ENCODE assay signal across 17 mouse cellular contexts in genomic region chr14:34483469-34484341, GRCm38 (mm10). TPM values are rescaled to one million over a fixed set of nuclear protein-coding genes. Genes with fewer than 3 reads are reported as not detected.
DNase-seq lines count a peak whose midpoint lies in the region; ATAC-seq and TF ChIP-seq lines count a peak whose summit lies in the region.
"Had no signal": no experiment of that assay in that cellular context is flagged by ENCODE, and none has a peak within 500 bp of the region (broad histone marks: within the 10 kb centered on the region; RNA-seq: fewer than 3 reads in every experiment).

No protein-coding gene starts in this region.

- no peak for DNase-seq in cerebellum, adult 2 months
- DNase-seq in cerebellum, adult 9-11 months: no peak
- DNase-seq in heart, postnatal 25 days (ENCODE audit: low spot score): no peak
- peak; percentile 35 for DNase-seq in midbrain, embryonic 14.5 days
- DNase-seq in adrenal gland, postnatal 10 days: no peak
- DNase-seq: adrenal gland, postnatal 36 days; kidney, adult 18-20 months; kidney, postnatal 4 days; lung, adult 18-20 months had no signal

- H3K36me3 ChIP-seq in heart, embryonic 14.5 days (ENCODE audit: control insufficient read depth, insufficient read depth, low read length): no peaks in the 10 kb centered on the region
- no peaks in the 10 kb centered on the region for H3K36me3 ChIP-seq in forebrain, embryonic 16.5 days (ENCODE audit: control insufficient read depth, insufficient read depth)
- no peaks in the 10 kb centered on the region for H3K36me3 ChIP-seq in midbrain, embryonic 14.5 days (ENCODE audit: control insufficient read depth, insufficient read depth, low read length)
- H3K36me3 ChIP-seq: neural tube, embryonic 12.5 days had no signal

- peaks cover 7% of the 10 kb centered on the region; the same call in 1 of the 2 replicates for H3K4me1 ChIP-seq in cerebellum, adult 2 months (ENCODE audit: control insufficient read depth, insufficient read depth, low read length)
- peaks cover 7 to 63% of the 10 kb centered on the region in 2 experiments for H3K4me1 ChIP-seq in heart, embryonic 14.5 days (ENCODE audit: control insufficient read depth in 2 of 2, insufficient read depth in 2 of 2, low read length in 2 of 2)
- peaks cover 15% of the 10 kb centered on the region for H3K4me1 ChIP-seq in forebrain, embryonic 16.5 days (replicated peaks; ENCODE audit: control insufficient read depth, insufficient read depth, low read length)
- H3K4me1 ChIP-seq in midbrain, embryonic 14.5 days (ENCODE audit: control insufficient read depth, insufficient read depth, low read length): peaks cover 11% of the 10 kb centered on the region; the same call in 1 of the 2 replicates
- H3K4me1 ChIP-seq: megakaryocyte, embryonic 14.5 days; neural tube, embryonic 12.5 days had no signal

- H3K4me3 ChIP-seq in cerebellum, adult 2 months (replicated peaks; ENCODE audit: insufficient read depth, low read depth, low read length): no peak overlapping the region
- no peak overlapping the region for H3K4me3 ChIP-seq in heart, embryonic 14.5 days (ENCODE audit: control insufficient read depth in 1 of 2, insufficient read depth in 1 of 2, low read depth in 1 of 2, low read length in 2 of 2)
- no peak overlapping the region for H3K4me3 ChIP-seq in forebrain, embryonic 16.5 days (replicated peaks; ENCODE audit: low read length)
- no peak overlapping the region for H3K4me3 ChIP-seq in midbrain, embryonic 14.5 days (replicated peaks; ENCODE audit: low read depth, low read length)
- H3K4me3 ChIP-seq: left cerebral cortex, adult 2 months; megakaryocyte, embryonic 14.5 days; neural tube, embryonic 12.5 days had no signal

- no peaks in the 10 kb centered on the region for H3K9me3 ChIP-seq in heart, embryonic 14.5 days (ENCODE audit: control insufficient read depth, low read length)
- no peaks in the 10 kb centered on the region for H3K9me3 ChIP-seq in forebrain, embryonic 16.5 days (ENCODE audit: control insufficient read depth, low read length)
- no peaks in the 10 kb centered on the region for H3K9me3 ChIP-seq in midbrain, embryonic 14.5 days (ENCODE audit: control insufficient read depth, low read length)
- H3K9me3 ChIP-seq: megakaryocyte, embryonic 14.5 days; neural tube, embryonic 12.5 days had no signal

- peak overlapping the region; percentile 27; the same call in 1 of the 2 replicates for H3K27ac ChIP-seq in cerebellum, adult 2 months (ENCODE audit: insufficient read depth, low read length)
- H3K27ac ChIP-seq in heart, embryonic 14.5 days (replicated peaks in 1 of 2; ENCODE audit: control insufficient read depth in 1 of 2, insufficient read depth in 1 of 2, low read depth in 2 of 2, low read length in 2 of 2): peak overlapping the region; percentile 69 to 79
- peak overlapping the region; percentile 47 for H3K27ac ChIP-seq in forebrain, embryonic 16.5 days (ENCODE audit: low read length)
- peak overlapping the region; percentile 60 for H3K27ac ChIP-seq in midbrain, embryonic 14.5 days (replicated peaks; ENCODE audit: low read depth, low read length)
- H3K27ac ChIP-seq: neural tube, embryonic 12.5 days had no signal

- no peak for TF ChIP-seq POLR2A in cerebellum, adult 2 months (IDR thresholded peaks at IDR 0.05; ENCODE audit: borderline replicate concordance, insufficient read depth, low read length)

- H3K9ac ChIP-seq in heart, embryonic 14.5 days (ENCODE audit: low read length): peak overlapping the region; percentile 28
- H3K9ac ChIP-seq in forebrain, embryonic 16.5 days (replicated peaks; ENCODE audit: low read depth, low read length): no peak overlapping the region
- H3K9ac ChIP-seq in midbrain, embryonic 14.5 days (replicated peaks; ENCODE audit: low read length): no peak overlapping the region
- H3K9ac ChIP-seq: neural tube, embryonic 12.5 days had no signal

- H3K4me2 ChIP-seq in heart, embryonic 14.5 days (ENCODE audit: low read length): peak overlapping the region; percentile 31
- no peak overlapping the region for H3K4me2 ChIP-seq in forebrain, embryonic 16.5 days (ENCODE audit: low read length)
- H3K4me2 ChIP-seq in midbrain, embryonic 14.5 days (ENCODE audit: low read length): no peak overlapping the region
- H3K4me2 ChIP-seq: neural tube, embryonic 12.5 days had no signal

- intact Hi-C loops in heart, postnatal 25 days (cut with DNase I): no loop called here

- ATAC-seq in heart, embryonic 14.5 days (ENCODE audit: insufficient number of reproducible peaks, insufficient read depth, low FRiP score, low read depth): 0 out of 2 replicates have a peak, but pooled peaks have one; percentile 71
- peak; percentile 81; the same call in 1 of the 2 replicates for ATAC-seq in forebrain, embryonic 16.5 days
- ATAC-seq in midbrain, embryonic 14.5 days (ENCODE audit: low FRiP score, low TSS enrichment): peak; percentile 50; the same call in 1 of the 2 replicates
- ATAC-seq in erythroblast, adult 5-6 weeks (replicated peaks; ENCODE audit: low FRiP score, poor library complexity, severe bottlenecking): no peak

- TF ChIP-seq CTCF in cerebellum, adult 2 months (IDR thresholded peaks at IDR 0.05; ENCODE audit: borderline replicate concordance, insufficient read depth, low read depth, low read length): no peak

- no peaks in the 10 kb centered on the region for H3K27me3 ChIP-seq in cerebellum, adult 2 months (ENCODE audit: control insufficient read depth, insufficient read depth, low read length)
- no peaks in the 10 kb centered on the region for H3K27me3 ChIP-seq in heart, embryonic 14.5 days (ENCODE audit: control insufficient read depth, insufficient read depth, low read length)
- H3K27me3 ChIP-seq in forebrain, embryonic 16.5 days (replicated peaks; ENCODE audit: control insufficient read depth, insufficient read depth, low read length): no peaks in the 10 kb centered on the region
- no peaks in the 10 kb centered on the region for H3K27me3 ChIP-seq in midbrain, embryonic 14.5 days (ENCODE audit: control insufficient read depth, insufficient read depth, low read length)
- H3K27me3 ChIP-seq: neural tube, embryonic 12.5 days had no signal

- WGBS in cerebellum, adult 2 months: 59% methylated on average over 6 of the region's 6 CpGs
- 23% methylated on average over 6 of the region's 6 CpGs for WGBS in heart, embryonic 14.5 days
- 43% methylated on average over 6 of the region's 6 CpGs for WGBS in forebrain, embryonic 16.5 days
- 47% methylated on average over 6 of the region's 6 CpGs for WGBS in midbrain, embryonic 14.5 days

RNA-seq across cellular contexts. Expression of gene Bmpr1a, which starts 19.4 kb away (rescaled TPM):
- polyA plus RNA-seq in cerebellum, adult 2 months (2012; rRNA removed): 23.3 and 24.3 TPM in 2 replicates
- polyA plus RNA-seq in heart, embryonic 14.5 days (2014; fragmentation: Nextera tagmentation; extraction: Ambion mirVana): 44.2 and 49.0 TPM in 2 replicates
- total RNA-seq in heart, postnatal 25 days (2021): 10 to 100 TPM; 71.8 to 77.5 TPM
- polyA plus RNA-seq in forebrain, embryonic 16.5 days (2015; fragmentation: Nextera tagmentation; extraction: Ambion mirVana): 21.1 and 25.2 TPM in 2 replicates
- polyA plus RNA-seq in midbrain, embryonic 14.5 days (2014; fragmentation: Nextera tagmentation; extraction: Ambion mirVana): 16.3 and 25.9 TPM in 2 replicates
- total RNA-seq in erythroblast, adult 5-6 weeks (2015; ENCODE audit: low replicate concordance): 0.21 and 1.2 TPM in 2 replicates
- 0.42 and 0.77 TPM in 2 replicates for total RNA-seq in erythroblast, adult 5-6 weeks (2017; ENCODE audit: low replicate concordance)
- 10 to 100 TPM; 50.2 to 55.3 TPM for total RNA-seq in adrenal gland, postnatal 10 days (2021)

RNA-seq across cellular contexts. Expression of gene 9230112D13Rik, which starts 38.9 kb away (rescaled TPM):
- polyA plus RNA-seq in cerebellum, adult 2 months (2012; rRNA removed): not detected in 2 replicates
- not detected in 2 replicates for polyA plus RNA-seq in heart, embryonic 14.5 days (2014; fragmentation: Nextera tagmentation; extraction: Ambion mirVana)
- not detected for total RNA-seq in heart, postnatal 25 days (2021)
- polyA plus RNA-seq in forebrain, embryonic 16.5 days (2015; fragmentation: Nextera tagmentation; extraction: Ambion mirVana): not detected in 2 replicates
- not detected in 2 replicates for polyA plus RNA-seq in midbrain, embryonic 14.5 days (2014; fragmentation: Nextera tagmentation; extraction: Ambion mirVana)
- total RNA-seq in erythroblast, adult 5-6 weeks (2015; ENCODE audit: low replicate concordance): not detected in 2 replicates
- total RNA-seq in erythroblast, adult 5-6 weeks (2017; ENCODE audit: low replicate concordance): not detected in 2 replicates
- not detected for total RNA-seq in adrenal gland, postnatal 10 days (2021)
- total RNA-seq: adrenal gland, postnatal 36 days; granulocyte monocyte progenitor cell, adult 5-6 weeks; left cerebral cortex, adult 2 months had no signal
- polyA plus RNA-seq: limb, embryonic 14.5 days; neural tube, embryonic 12.5 days had no signal
